23 mouse cellular contexts compared by ENCODE assay signal in genomic region chr15:77382271-77382850, GRCm38 (mm10). TPM values are rescaled to one million over a fixed set of nuclear protein-coding genes. Genes with fewer than 3 reads are reported as not detected.
A peak's percentile ranks its signal among the peaks of the same experiment; 100 is the strongest.
DNase-seq lines count a peak whose midpoint lies in the region; ATAC-seq and TF ChIP-seq lines count a peak whose summit lies in the region.
"Had no signal": no experiment of that assay in that cellular context is flagged by ENCODE, and none has a peak within 500 bp of the region (broad histone marks: within the 10 kb centered on the region; RNA-seq: fewer than 3 reads in every experiment).

No protein-coding gene starts in this region.

- no peak for TF ChIP-seq CTCF in liver, adult 2 months (IDR thresholded peaks at IDR 0.05; ENCODE audit: low read depth, low read length)
- TF ChIP-seq CTCF in liver, postnatal 0 days (IDR thresholded peaks at IDR 0.05; ENCODE audit: low read depth) = no peak

- H3K4me3 ChIP-seq in lung, embryonic 15.5 days = no peak overlapping the region
- H3K4me3 ChIP-seq in liver, adult 2 months (ENCODE audit: insufficient read depth, low read depth, low read length) = peak overlapping the region; percentile 1; the same call in 1 of the 2 replicates
- H3K4me3 ChIP-seq in liver, postnatal 0 days (ENCODE audit: low read depth, low read length) = no peak overlapping the region
- H3K4me3 ChIP-seq: embryonic facial prominence, embryonic 12.5 days; erythroblast, embryonic 14.5 days; heart, embryonic 10.5 days; hindbrain, embryonic 12.5 days; limb, embryonic 10.5 days; midbrain, embryonic 10.5 days had no signal

- H3K27ac ChIP-seq in lung, embryonic 15.5 days = no peak overlapping the region
- H3K27ac ChIP-seq in liver, adult 2 months (replicated peaks; ENCODE audit: insufficient read depth, low read depth, low read length) = peak overlapping the region; percentile 84
- H3K27ac ChIP-seq in liver, postnatal 0 days (ENCODE audit: low read depth) = peak overlapping the region; percentile 84
- H3K27ac ChIP-seq: embryonic facial prominence, embryonic 12.5 days; heart, embryonic 10.5 days; hindbrain, embryonic 12.5 days; limb, embryonic 10.5 days; midbrain, embryonic 10.5 days had no signal

- peak; percentile 14; the same call in 1 of the 2 replicates for ATAC-seq in lung, embryonic 15.5 days (ENCODE audit: borderline replicate concordance, extremely low read depth, low FRiP score, low TSS enrichment)
- peak; percentile 88 for ATAC-seq in liver, postnatal 0 days
- ATAC-seq: forebrain, embryonic 14.5 days; inflammation-experienced regulatory T-cells, adult 6 months had no signal

- H3K27me3 ChIP-seq in lung, embryonic 15.5 days = no peaks in the 10 kb centered on the region
- no peaks in the 10 kb centered on the region for H3K27me3 ChIP-seq in liver, adult 2 months (ENCODE audit: control insufficient read depth, insufficient read depth, low read length)
- no peaks in the 10 kb centered on the region for H3K27me3 ChIP-seq in liver, postnatal 0 days (ENCODE audit: insufficient read depth, low read length)
- H3K27me3 ChIP-seq: embryonic facial prominence, embryonic 12.5 days; hindbrain, embryonic 12.5 days had no signal

- WGBS in lung, embryonic 15.5 days = 77% methylated on average over 11 of the region's 11 CpGs
- 19% methylated on average over 11 of the region's 11 CpGs for WGBS in liver, adult 2 months
- WGBS in liver, postnatal 0 days (ENCODE audit: insufficient replicate concordance) = 53% methylated on average over 11 of the region's 11 CpGs

- peaks cover 6% of the 10 kb centered on the region; the same call in 1 of the 2 replicates for H3K79me2 ChIP-seq in liver, adult 2 months (ENCODE audit: control insufficient read depth, insufficient read depth, low read length)

- no peak for DNase-seq in lung, postnatal 10 days
- peak; percentile 97 for DNase-seq in liver, adult 2 months (ENCODE audit: extremely low read depth, low read depth, low spot score)
- DNase-seq in liver, postnatal 0 days = peak; percentile 62
- DNase-seq in right cerebral cortex, adult 18-20 months = no peak
- DNase-seq in cerebellum, postnatal 25 days = no peak
- DNase-seq in right cerebral cortex, postnatal 4 days = no peak
- DNase-seq: adrenal gland, adult 2 months; cerebellum, adult 9-11 months; heart, postnatal 10 days; lung, adult 2 months; lung, postnatal 4 days; thymus, adult 2 months had no signal

- H3K4me2 ChIP-seq in lung, embryonic 15.5 days = no peak overlapping the region
- no peak overlapping the region for H3K4me2 ChIP-seq in liver, postnatal 0 days (ENCODE audit: low read depth, low read length)
- H3K4me2 ChIP-seq: embryonic facial prominence, embryonic 12.5 days; hindbrain, embryonic 12.5 days had no signal

- H3K36me3 ChIP-seq in lung, embryonic 15.5 days = no peaks in the 10 kb centered on the region
- no peaks in the 10 kb centered on the region for H3K36me3 ChIP-seq in liver, adult 2 months (ENCODE audit: control insufficient read depth, insufficient read depth, low read length)
- H3K36me3 ChIP-seq in liver, postnatal 0 days (replicated peaks; ENCODE audit: insufficient read depth, low read length) = no peaks in the 10 kb centered on the region
- H3K36me3 ChIP-seq: embryonic facial prominence, embryonic 12.5 days; heart, embryonic 10.5 days; hindbrain, embryonic 12.5 days; limb, embryonic 10.5 days; midbrain, embryonic 10.5 days had no signal

- TF ChIP-seq EP300 in liver, postnatal 0 days (IDR thresholded peaks at IDR 0.05; ENCODE audit: low read depth) = no peak

- no peaks in the 10 kb centered on the region for H3K4me1 ChIP-seq in lung, embryonic 15.5 days
- peaks cover 21% of the 10 kb centered on the region for H3K4me1 ChIP-seq in liver, adult 2 months (ENCODE audit: control insufficient read depth, insufficient read depth, low read length)
- H3K4me1 ChIP-seq in liver, postnatal 0 days (ENCODE audit: insufficient read depth) = peaks cover 10% of the 10 kb centered on the region
- H3K4me1 ChIP-seq: embryonic facial prominence, embryonic 12.5 days; heart, embryonic 10.5 days; hindbrain, embryonic 12.5 days; limb, embryonic 10.5 days; midbrain, embryonic 10.5 days had no signal

- TF ChIP-seq POLR2A in liver, adult 2 months (IDR thresholded peaks at IDR 0.05; ENCODE audit: extremely low read depth, insufficient read depth, low read length) = peak; percentile 25; the same call in 1 of the 2 replicates

- H3K9ac ChIP-seq in lung, embryonic 15.5 days = no peak overlapping the region
- peak overlapping the region; percentile 70 for H3K9ac ChIP-seq in liver, adult 2 months (ENCODE audit: low read depth, low read length)
- no peak overlapping the region for H3K9ac ChIP-seq in liver, postnatal 0 days (replicated peaks)
- H3K9ac ChIP-seq: embryonic facial prominence, embryonic 12.5 days; hindbrain, embryonic 12.5 days had no signal

- H3K9me3 ChIP-seq in lung, embryonic 15.5 days = no peaks in the 10 kb centered on the region
- no peaks in the 10 kb centered on the region for H3K9me3 ChIP-seq in liver, postnatal 0 days (ENCODE audit: low read length)
- H3K9me3 ChIP-seq: embryonic facial prominence, embryonic 12.5 days; heart, embryonic 10.5 days; hindbrain, embryonic 12.5 days; limb, embryonic 10.5 days; midbrain, embryonic 10.5 days had no signal

RNA-seq across cellular contexts. Expression of gene Apol7a, which starts 16.5 kb away (rescaled TPM):
- 0.09 TPM in 1 of 2 replicates, not detected in the other for polyA plus RNA-seq in lung, embryonic 15.5 days (2015; fragmentation: Nextera tagmentation; extraction: Ambion mirVana)
- total RNA-seq in liver, adult 2 months (2014; rRNA removed) = 104 and 121 TPM in 2 replicates
- polyA plus RNA-seq in liver, adult 2 months (2012; rRNA removed) = 89.7 and 93.2 TPM in 2 replicates
- 17.6 and 20.8 TPM in 2 replicates for polyA plus RNA-seq in liver, postnatal 0 days (2015; fragmentation: Nextera tagmentation; extraction: Ambion mirVana)
- total RNA-seq: midbrain, postnatal 0 days had no signal
- polyA plus RNA-seq: adrenal gland, adult 2 months; embryonic facial prominence, embryonic 12.5 days; erythroblast, embryonic 14.5 days; forebrain, embryonic 14.5 days; heart, embryonic 10.5 days; hindbrain, embryonic 12.5 days; inflammation-experienced regulatory T-cells, adult 6 months; limb, embryonic 10.5 days; midbrain, embryonic 10.5 days; midbrain, postnatal 0 days had no signal

RNA-seq across cellular contexts. Expression of gene Apol9a, which starts 28.6 kb away (rescaled TPM):
- 0.30 TPM in 1 of 2 replicates, not detected in the other for polyA plus RNA-seq in lung, embryonic 15.5 days (2015; fragmentation: Nextera tagmentation; extraction: Ambion mirVana)
- 59.3 and 69.5 TPM in 2 replicates for total RNA-seq in liver, adult 2 months (2014; rRNA removed)
- 44.3 and 80.3 TPM in 2 replicates for polyA plus RNA-seq in liver, adult 2 months (2012; rRNA removed)
- 0.34 and 0.81 TPM in 2 replicates for polyA plus RNA-seq in liver, postnatal 0 days (2015; fragmentation: Nextera tagmentation; extraction: Ambion mirVana)
- total RNA-seq: gastrocnemius, postnatal 4 days had no signal
- polyA plus RNA-seq: embryonic facial prominence, embryonic 12.5 days; erythroblast, embryonic 14.5 days; forebrain, embryonic 14.5 days; heart, embryonic 10.5 days; hindbrain, embryonic 12.5 days; limb, embryonic 10.5 days; midbrain, embryonic 10.5 days had no signal

Comparison
In these comparisons a context has a peak if more than half of its experiments do, and no peak if none do; other contexts are left out.
1. RNA of gene Apol9a, which starts 28.6 kb away (polyA plus RNA-seq): 44.3 to 80.3 TPM in liver, adult 2 months; 0.34 to 0.81 TPM in liver, postnatal 0 days and 0.30 TPM in lung, embryonic 15.5 days; every median in the first group is over 10 times any median in the second.
2. DNase-seq: peak in liver, adult 2 months (single experiment) and liver, postnatal 0 days (single experiment); none in lung, postnatal 10 days (single experiment), right cerebral cortex, adult 18-20 months (single experiment), cerebellum, postnatal 25 days (0 of 2) and right cerebral cortex, postnatal 4 days (single experiment).
3. RNA of gene Apol7a, which starts 16.5 kb away (polyA plus RNA-seq): 89.7 to 93.2 TPM in liver, adult 2 months and 17.6 to 20.8 TPM in liver, postnatal 0 days; 0.09 TPM in lung, embryonic 15.5 days; every median in the first group is over 10 times any median in the second.